Mouse (Mus musculus): Measurements from ENCODE around the gene Dnah9. TPM values are rescaled to one million over a fixed set of nuclear protein-coding genes. Genes with fewer than 3 reads are reported as not detected.

Gene Dnah9
- total RNA-seq, 2 experiments from 2014 or later: not detected

GRCm38 (mm10) chr11:65806909-65807504 lies 361.3 kb downstream of the Dnah9 start, which contains the start of gene Zkscan6:
Gene Zkscan6 (plus strand): TSS chr11:65807175.
- DNase-seq (ENCODE audit: low spot score): peak; percentile 79
- intact Hi-C loops (cut with DNase I): loop anchor here (2.0 kb wide), 1 partner anchor 18 kb away; the partner anchor contains the start of gene Map2k4

- intact Hi-C loops (cut with DNase I): loop anchor here (2.0 kb wide), 1 partner anchor 18 kb away; the partner anchor contains the start of gene Map2k4
- DNase-seq (ENCODE audit: low spot score): no peak
Measured at GRCm38 (mm10) chr11:65806321-65806904, 361.9 kb downstream of the Dnah9 start.

GRCm38 (mm10) chr11:65801899-65802298 lies 366.5 kb downstream of the Dnah9 start:
- DNase-seq (ENCODE audit: low spot score): no peak
- intact Hi-C loops (cut with DNase I): no loop called here

GRCm38 (mm10) chr11:65795896-65796295 lies 372.5 kb downstream of the Dnah9 start:
- intact Hi-C loops (cut with DNase I): no loop called here
- DNase-seq (ENCODE audit: low spot score): no peak

DNA sequence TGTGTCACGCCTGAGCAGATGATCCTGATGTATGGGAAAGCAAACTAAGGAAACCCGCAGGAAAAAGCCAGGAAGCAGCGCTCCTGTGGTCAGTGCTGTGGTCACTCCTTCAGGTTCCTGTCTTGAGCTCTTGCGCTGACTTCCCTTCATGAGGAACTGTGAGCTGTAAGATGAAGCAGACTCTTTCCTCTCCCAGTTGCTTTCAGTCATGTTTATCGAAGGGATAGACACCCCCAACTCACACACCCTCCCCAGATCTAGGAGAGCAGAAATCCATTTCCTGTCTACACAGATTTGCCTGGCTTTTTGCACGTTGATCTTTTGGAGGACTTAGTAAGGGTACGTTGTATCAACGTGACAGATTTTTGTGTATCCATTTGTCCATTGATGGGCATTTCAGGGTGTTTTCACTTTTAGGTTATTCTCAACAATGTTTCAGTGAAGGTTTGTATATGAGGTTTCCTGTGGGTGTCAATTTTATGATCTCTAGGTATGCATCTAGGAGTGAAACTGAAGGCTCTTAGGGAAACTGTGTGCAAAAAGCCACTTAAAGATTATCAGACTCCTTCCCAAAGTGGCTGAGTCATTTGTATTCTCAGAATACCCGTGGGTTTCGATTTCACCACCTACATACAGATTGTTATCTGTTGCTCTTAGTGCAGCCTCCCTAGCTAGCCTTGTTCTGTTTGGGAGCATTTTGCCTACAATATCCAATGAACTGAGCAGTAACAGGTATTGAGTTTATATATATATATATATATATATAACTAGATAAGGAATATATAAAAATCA lies 373.7 kb downstream of the Dnah9 start:
- intact Hi-C loops (cut with DNase I): no loop called here
- DNase-seq (ENCODE audit: low spot score): no peak

GRCm38 (mm10) chr11:65788154-65788553 lies 380.2 kb downstream of the Dnah9 start, which contains the start of gene Map2k4:
Gene Map2k4 (minus strand): TSS chr11:65788297.
- DNase-seq (ENCODE audit: low spot score): peak; percentile 85
- intact Hi-C loops (cut with DNase I): loop anchor here (2.0 to 5.0 kb wide), 2 partner anchors 19 to 76 kb away; partner anchors contain the start of gene Zkscan6

- intact Hi-C loops (cut with DNase I): loop anchor here (2.0 to 5.0 kb wide), 2 partner anchors 19 to 75 kb away; partner anchors contain the start of gene Zkscan6
- DNase-seq (ENCODE audit: low spot score): peak; percentile 12
Measured at GRCm38 (mm10) chr11:65787421-65788151, 380.8 kb downstream of the Dnah9 start.

DNA sequence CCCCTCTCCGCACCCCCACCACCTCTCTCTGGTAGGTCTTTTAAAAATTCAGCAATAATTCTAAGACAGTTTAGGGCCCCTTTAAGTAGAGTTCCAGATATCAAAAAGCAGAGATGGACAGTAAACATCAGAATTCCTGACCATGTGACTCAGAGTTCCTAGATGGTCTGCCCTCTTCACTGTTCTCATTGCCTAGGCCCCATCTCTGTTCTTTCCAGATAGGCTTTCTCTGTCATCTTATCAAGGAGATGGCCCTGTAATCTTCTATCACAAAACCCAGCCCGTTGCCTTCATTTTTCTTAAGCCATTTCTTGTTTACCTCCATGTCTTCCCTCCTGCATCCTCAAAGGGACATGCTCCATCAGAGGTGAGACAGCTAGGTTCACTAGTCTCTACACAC lies 382.2 kb downstream of the Dnah9 start:
- intact Hi-C loops (cut with DNase I): loop anchor here (5.0 kb wide), 1 partner anchor 74 kb away; no protein-coding TSS in a partner anchor
- no peak for DNase-seq (ENCODE audit: low spot score)

DNA sequence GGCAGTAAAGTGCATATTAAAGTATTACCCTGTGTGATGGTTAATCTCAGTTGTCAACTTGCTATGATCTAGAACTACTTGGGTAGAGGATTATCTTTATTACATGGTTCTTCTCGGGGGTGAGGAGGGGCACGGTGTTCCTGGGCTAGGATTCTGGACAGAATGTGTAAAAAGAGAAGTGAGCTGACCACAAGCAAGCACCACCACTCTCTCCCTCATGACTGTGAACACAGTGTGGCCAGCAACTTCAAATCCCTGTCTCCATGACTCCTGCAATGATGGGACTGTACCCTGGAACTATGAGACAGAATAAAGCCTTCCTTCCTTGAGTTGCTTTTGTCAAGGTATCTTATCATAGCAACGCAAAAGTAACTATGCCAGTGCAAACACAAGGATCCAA lies 386.8 kb downstream of the Dnah9 start:
- intact Hi-C loops (cut with DNase I): no loop called here
- no peak for DNase-seq (ENCODE audit: low spot score)

All from heart, postnatal 25 days (tissue).